Mouse (Mus musculus): Measurements from ENCODE around the gene Hspb7. TPM values are rescaled to one million over a fixed set of nuclear protein-coding genes. Genes with fewer than 3 reads are reported as not detected.

Gene Hspb7
- polyA plus RNA-seq, 1 experiment, result 0.30 TPM

DNA sequence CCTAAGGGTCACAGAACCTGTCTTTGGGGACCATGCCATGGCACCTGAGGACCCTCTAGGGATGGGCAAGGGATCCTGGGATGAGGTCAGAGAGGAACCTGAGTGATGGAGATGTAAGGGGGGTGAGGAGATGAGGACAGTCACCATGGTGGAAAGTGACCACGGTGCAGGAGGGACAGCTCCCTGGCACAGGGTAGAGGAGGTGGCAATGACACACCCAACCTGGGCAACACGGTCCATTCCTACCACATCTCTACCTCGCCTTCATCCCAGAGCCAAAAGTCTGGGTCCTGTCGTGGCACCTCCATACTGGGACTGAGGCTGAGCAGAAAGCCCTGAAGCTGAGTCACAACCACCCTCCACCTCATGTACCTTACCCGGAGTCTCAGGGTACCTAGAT, 2.3 kb downstream of the Hspb7 start:
- no peaks in the 10 kb centered on the region for H3K79me3 ChIP-seq (ENCODE audit: low read depth)
- no peak for TF ChIP-seq USF1 (IDR thresholded peaks at IDR 0.05; ENCODE audit: low read depth)
- TF ChIP-seq CEBPB (IDR thresholded peaks at IDR 0.05; ENCODE audit: low read depth), result no peak
- no peak for TF ChIP-seq FOSL1 (IDR thresholded peaks at IDR 0.05; ENCODE audit: insufficient read depth, low read length, poor library complexity, severe bottlenecking)
- TF ChIP-seq CTCF (IDR thresholded peaks at IDR 0.05; ENCODE audit: control insufficient read depth, insufficient read depth, insufficient read length), result no peak
- no peak for TF ChIP-seq MYOD1 (IDR thresholded peaks at IDR 0.05; ENCODE audit: control insufficient read depth, insufficient read length, low read depth)
- TF ChIP-seq MAX (IDR thresholded peaks at IDR 0.05), result no peak
- TF ChIP-seq MYOG (IDR thresholded peaks at IDR 0.05; ENCODE audit: control insufficient read depth, extremely low read depth, insufficient read length), result no peak
- no peaks in the 10 kb centered on the region for H3K79me2 ChIP-seq (ENCODE audit: control insufficient read depth, insufficient read depth)
- H3ac ChIP-seq (ENCODE audit: control insufficient read depth, insufficient read length, low read depth), result no peak overlapping the region
- no peaks in the 10 kb centered on the region for H3K36me3 ChIP-seq (ENCODE audit: control insufficient read depth, insufficient read depth)
- H3K4me3 ChIP-seq (ENCODE audit: insufficient read depth, poor library complexity, severe bottlenecking), result no peak overlapping the region
- no peaks in the 10 kb centered on the region for H3K27me3 ChIP-seq (ENCODE audit: control insufficient read depth, insufficient read depth, insufficient read length)

DNA sequence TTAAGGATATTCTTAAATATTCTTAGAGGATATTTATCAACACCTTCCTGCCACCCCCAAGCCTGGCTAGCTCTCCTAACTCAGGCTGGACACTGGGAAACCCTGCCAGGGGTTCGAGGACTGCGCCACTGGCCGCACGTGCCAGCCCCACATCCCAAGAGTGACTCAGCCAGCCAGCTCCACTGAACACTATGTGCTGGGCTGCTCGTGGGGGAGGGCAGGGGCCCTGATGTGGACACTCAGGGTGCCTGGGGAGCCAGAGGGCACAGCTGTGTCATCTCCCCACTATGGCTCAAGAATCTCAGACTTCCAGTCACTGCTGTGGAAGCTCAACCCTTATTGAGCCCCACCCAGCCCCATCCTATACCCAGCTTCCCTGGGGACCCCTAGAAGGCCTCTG, 2.7 kb downstream of the Hspb7 start:
- no peaks in the 10 kb centered on the region for H3K27me3 ChIP-seq (ENCODE audit: control insufficient read depth, insufficient read depth, insufficient read length)
- TF ChIP-seq MYOD1 (IDR thresholded peaks at IDR 0.05; ENCODE audit: control insufficient read depth, insufficient read length, low read depth), result peak; percentile 56
- TF ChIP-seq MYOG (IDR thresholded peaks at IDR 0.05; ENCODE audit: control insufficient read depth, extremely low read depth, insufficient read length), result no peak
- TF ChIP-seq CTCF (IDR thresholded peaks at IDR 0.05; ENCODE audit: control insufficient read depth, insufficient read depth, insufficient read length), result no peak
- TF ChIP-seq FOSL1 (IDR thresholded peaks at IDR 0.05; ENCODE audit: insufficient read depth, low read length, poor library complexity, severe bottlenecking), result peak; percentile 17
- TF ChIP-seq USF1 (IDR thresholded peaks at IDR 0.05; ENCODE audit: low read depth), result peak; percentile 27
- TF ChIP-seq MAX (IDR thresholded peaks at IDR 0.05), result peak; percentile 86

DNA sequence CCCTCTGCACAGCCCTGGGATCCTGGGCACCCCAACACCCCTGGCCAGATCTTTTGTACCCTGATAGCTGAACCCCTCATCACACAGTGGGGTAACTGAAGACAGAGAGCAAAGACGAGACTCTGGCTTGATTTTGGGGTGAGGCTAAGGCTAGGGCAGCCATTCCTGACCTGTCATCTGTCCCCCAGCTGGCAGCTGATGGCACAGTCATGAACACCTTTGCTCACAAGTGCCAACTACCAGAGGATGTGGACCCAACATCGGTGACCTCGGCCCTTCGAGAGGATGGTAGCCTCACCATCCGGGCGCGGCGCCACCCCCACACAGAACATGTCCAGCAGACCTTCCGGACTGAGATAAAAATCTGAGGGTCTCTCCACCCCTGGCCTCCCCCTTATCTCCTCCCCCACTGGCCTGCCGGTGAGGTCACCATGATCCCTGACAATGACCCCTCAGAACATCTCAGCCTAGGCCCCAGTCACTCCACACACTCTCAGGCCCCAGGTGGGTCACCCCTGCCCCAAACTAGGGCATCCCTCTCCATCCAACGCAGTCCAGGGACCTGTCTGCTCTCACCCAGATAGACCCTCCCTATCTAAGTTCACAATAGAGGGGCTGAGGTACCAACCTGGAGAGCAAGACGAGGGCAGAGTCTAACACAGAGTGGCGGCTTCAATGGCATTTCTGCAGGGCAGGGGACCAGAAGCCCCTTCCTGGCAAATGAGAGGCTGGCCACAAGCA, 3.3 kb downstream of the Hspb7 start:
- H3K79me3 ChIP-seq (ENCODE audit: low read depth), result no peaks in the 10 kb centered on the region
- H3K4me3 ChIP-seq (ENCODE audit: insufficient read depth, poor library complexity, severe bottlenecking), result no peak overlapping the region
- no peaks in the 10 kb centered on the region for H3K36me3 ChIP-seq (ENCODE audit: control insufficient read depth, insufficient read depth)
- no peak overlapping the region for H3ac ChIP-seq (ENCODE audit: control insufficient read depth, insufficient read length, low read depth)
- TF ChIP-seq FOSL1 (IDR thresholded peaks at IDR 0.05; ENCODE audit: insufficient read depth, low read length, poor library complexity, severe bottlenecking) (no peak), USF1 (IDR thresholded peaks at IDR 0.05; ENCODE audit: low read depth) (no peak), MYOG (IDR thresholded peaks at IDR 0.05; ENCODE audit: control insufficient read depth, extremely low read depth, insufficient read length) (no peak), MAX (IDR thresholded peaks at IDR 0.05) (no peak), CEBPB (IDR thresholded peaks at IDR 0.05; ENCODE audit: low read depth) (no peak), CTCF (IDR thresholded peaks at IDR 0.05; ENCODE audit: control insufficient read depth, insufficient read depth, insufficient read length) (no peak), MYOD1 (IDR thresholded peaks at IDR 0.05; ENCODE audit: control insufficient read depth, insufficient read length, low read depth) (no peak)
- H3K27me3 ChIP-seq (ENCODE audit: control insufficient read depth, insufficient read depth, insufficient read length), result no peaks in the 10 kb centered on the region
- no peaks in the 10 kb centered on the region for H3K79me2 ChIP-seq (ENCODE audit: control insufficient read depth, insufficient read depth)

More for the DNA sequence above, 2.7 kb downstream of the Hspb7 start:
- Histone ChIP-seq H3K36me3 (ENCODE audit: control insufficient read depth, insufficient read depth) (no peaks in the 10 kb centered on the region), H3K79me3 (ENCODE audit: low read depth) (no peaks in the 10 kb centered on the region), H3K79me2 (ENCODE audit: control insufficient read depth, insufficient read depth) (no peaks in the 10 kb centered on the region), H3K4me3 (ENCODE audit: insufficient read depth, poor library complexity, severe bottlenecking) (no peak overlapping the region), H3ac (ENCODE audit: control insufficient read depth, insufficient read length, low read depth) (no peak overlapping the region)

DNA sequence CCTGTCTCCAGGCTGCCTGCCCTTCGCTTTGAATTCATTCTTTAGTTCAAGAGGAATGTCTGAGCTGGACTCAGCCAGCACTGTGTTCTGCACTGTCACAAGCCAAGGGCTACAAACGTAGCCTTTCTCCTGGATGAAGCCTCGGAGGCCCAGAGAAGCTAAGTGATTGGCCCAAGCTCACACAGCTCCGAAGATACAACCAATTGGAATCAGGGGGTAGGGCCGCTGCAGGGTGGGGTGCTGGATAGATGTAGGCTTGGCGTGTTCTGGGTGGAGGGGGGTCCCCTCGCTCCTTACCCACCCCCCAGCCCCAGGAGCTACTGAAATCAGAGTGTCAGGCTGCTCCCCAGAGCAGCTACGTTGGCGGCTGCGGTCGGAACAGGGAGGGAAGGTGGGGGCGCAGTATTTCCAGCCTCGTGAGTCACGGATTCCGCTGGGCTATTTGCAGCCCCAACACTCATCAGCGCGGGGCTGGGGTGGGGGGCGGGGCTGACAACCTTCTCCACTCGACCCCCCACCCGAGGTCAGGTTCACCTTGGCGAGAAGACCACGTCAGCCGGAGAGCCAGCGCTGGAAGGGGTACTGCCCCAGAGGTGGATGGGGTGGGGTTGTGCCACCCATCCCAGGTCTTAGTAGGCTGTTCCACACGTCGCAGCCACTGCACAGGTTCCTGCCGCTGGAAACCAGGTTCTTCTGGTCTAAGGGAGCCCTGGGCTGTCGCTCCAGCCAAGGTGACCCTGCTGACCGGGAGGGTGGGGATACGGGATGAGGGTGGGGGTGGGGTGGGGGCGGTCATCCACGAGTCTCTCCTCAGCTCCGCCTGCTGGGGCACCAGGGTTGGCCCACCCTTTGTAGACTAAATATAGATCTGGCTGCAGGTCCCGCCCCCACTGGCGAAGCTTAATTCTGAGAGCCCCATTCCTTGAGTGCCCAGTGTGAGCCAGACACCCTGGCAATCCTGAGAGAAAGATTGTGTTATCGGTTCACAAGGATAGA, 5.2 kb downstream of the Hspb7 start:
- TF ChIP-seq USF1 (IDR thresholded peaks at IDR 0.05; ENCODE audit: low read depth), result no peak
- no peak for TF ChIP-seq MYOD1 (IDR thresholded peaks at IDR 0.05; ENCODE audit: control insufficient read depth, insufficient read length, low read depth)
- TF ChIP-seq FOSL1 (IDR thresholded peaks at IDR 0.05; ENCODE audit: insufficient read depth, low read length, poor library complexity, severe bottlenecking), result peak; percentile 8
- no peak for TF ChIP-seq CEBPB (IDR thresholded peaks at IDR 0.05; ENCODE audit: low read depth)
- no peak for TF ChIP-seq CTCF (IDR thresholded peaks at IDR 0.05; ENCODE audit: control insufficient read depth, insufficient read depth, insufficient read length)
- TF ChIP-seq MAX (IDR thresholded peaks at IDR 0.05), result no peak
- TF ChIP-seq MYOG (IDR thresholded peaks at IDR 0.05; ENCODE audit: control insufficient read depth, extremely low read depth, insufficient read length), result no peak
- Histone ChIP-seq H3K36me3 (ENCODE audit: control insufficient read depth, insufficient read depth) (no peaks in the 10 kb centered on the region), H3K79me3 (ENCODE audit: low read depth) (no peaks in the 10 kb centered on the region), H3K79me2 (ENCODE audit: control insufficient read depth, insufficient read depth) (no peaks in the 10 kb centered on the region), H3K27me3 (ENCODE audit: control insufficient read depth, insufficient read depth, insufficient read length) (no peaks in the 10 kb centered on the region), H3K4me3 (ENCODE audit: insufficient read depth, poor library complexity, severe bottlenecking) (peak overlapping the region; percentile 26), H3ac (ENCODE audit: control insufficient read depth, insufficient read length, low read depth) (peak overlapping the region; percentile 63)

Data from C2C12 (cell line).